Mouse (Mus musculus): ENCODE measurements around the gene Ppp1r21. TPM values are rescaled to one million over a fixed set of nuclear protein-coding genes. Genes with fewer than 3 reads are reported as not detected.
A peak's percentile ranks its signal among the peaks of the same experiment; 100 is the strongest.

Gene Ppp1r21
- 37.2 and 43.7 TPM in 2 replicates for total RNA-seq (2017)

DNA sequence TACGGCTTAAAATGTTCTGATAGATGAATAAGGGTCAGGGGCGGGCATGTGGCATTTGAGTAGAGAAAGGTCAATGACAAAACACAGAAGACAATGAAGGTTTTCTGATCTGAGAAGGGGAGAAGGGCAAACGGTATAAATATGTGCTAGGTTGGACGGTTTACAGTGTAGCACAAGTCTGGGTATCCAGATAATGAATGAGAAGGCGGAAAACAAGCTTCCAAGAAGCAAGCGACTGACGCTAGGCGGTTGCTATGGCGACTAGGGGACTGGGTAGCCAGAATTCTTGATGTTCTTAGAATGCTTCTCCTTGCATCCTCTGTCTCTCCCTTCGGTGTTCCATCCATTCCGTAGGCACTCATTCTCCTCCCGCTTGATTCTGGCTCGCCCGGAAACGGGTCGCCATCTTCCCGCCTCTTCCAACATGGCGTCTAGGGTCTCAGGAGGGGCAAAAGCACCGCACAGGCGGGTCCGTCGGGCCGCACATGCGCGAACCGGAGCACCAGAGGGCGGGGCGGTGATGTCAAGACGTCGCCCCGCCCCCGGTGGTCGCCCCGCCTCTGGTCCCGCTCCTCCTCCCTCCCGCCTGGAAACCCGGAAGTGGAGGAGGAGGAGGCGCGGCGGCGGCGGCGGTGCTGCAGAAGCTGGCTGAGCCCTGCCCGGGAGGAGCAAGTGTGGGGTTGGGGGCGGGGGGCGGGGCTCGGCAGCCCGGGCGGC, at the start of gene Ppp1r21:
TSS of gene Ppp1r21 (plus strand) at position 600 of the 717 bp plus-strand sequence.
- ATAC-seq (replicated peaks in 1 of 2; ENCODE audit: insufficient read depth in 1 of 2, low FRiP score in 2 of 2, low TSS enrichment in 1 of 2, low read depth in 1 of 2, poor library complexity in 2 of 2, severe bottlenecking in 2 of 2) = peak; percentile 85 to 95

GRCm38 (mm10) chr17:88480369-88480768, 49.5 kb upstream of the Ppp1r21 start:
- no peak for ATAC-seq (replicated peaks in 1 of 2; ENCODE audit: insufficient read depth in 1 of 2, low FRiP score in 2 of 2, low TSS enrichment in 1 of 2, low read depth in 1 of 2, poor library complexity in 2 of 2, severe bottlenecking in 2 of 2)

GRCm38 (mm10) chr17:88481062-88481461, 48.9 kb upstream of the Ppp1r21 start:
- ATAC-seq (replicated peaks in 1 of 2; ENCODE audit: insufficient read depth in 1 of 2, low FRiP score in 2 of 2, low TSS enrichment in 1 of 2, low read depth in 1 of 2, poor library complexity in 2 of 2, severe bottlenecking in 2 of 2) = no peak

GRCm38 (mm10) chr17:88481587-88481986, 48.3 kb upstream of the Ppp1r21 start:
- no peak for ATAC-seq (replicated peaks in 1 of 2; ENCODE audit: insufficient read depth in 1 of 2, low FRiP score in 2 of 2, low TSS enrichment in 1 of 2, low read depth in 1 of 2, poor library complexity in 2 of 2, severe bottlenecking in 2 of 2)

DNA sequence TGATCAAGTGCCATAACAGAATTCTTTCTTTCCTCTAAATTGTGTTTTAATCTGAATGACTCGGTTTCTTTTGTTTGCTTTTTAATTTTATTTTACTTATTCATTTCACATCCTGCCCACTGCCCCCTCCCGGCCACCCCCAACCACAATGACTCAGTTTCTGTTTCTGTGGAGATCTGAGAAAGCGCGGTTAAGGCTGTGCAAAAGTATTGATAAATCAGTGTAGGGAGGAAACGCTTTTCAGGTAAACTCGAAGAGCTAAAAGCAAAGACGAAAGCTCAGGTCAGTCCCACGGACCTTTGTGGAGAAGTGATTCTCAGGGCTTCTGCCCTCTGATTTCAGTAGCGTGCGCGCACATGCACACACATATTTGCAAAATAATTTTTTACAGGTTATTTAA, 45.4 kb upstream of the Ppp1r21 start:
- ATAC-seq (replicated peaks in 1 of 2; ENCODE audit: insufficient read depth in 1 of 2, low FRiP score in 2 of 2, low TSS enrichment in 1 of 2, low read depth in 1 of 2, poor library complexity in 2 of 2, severe bottlenecking in 2 of 2) = no peak

DNA sequence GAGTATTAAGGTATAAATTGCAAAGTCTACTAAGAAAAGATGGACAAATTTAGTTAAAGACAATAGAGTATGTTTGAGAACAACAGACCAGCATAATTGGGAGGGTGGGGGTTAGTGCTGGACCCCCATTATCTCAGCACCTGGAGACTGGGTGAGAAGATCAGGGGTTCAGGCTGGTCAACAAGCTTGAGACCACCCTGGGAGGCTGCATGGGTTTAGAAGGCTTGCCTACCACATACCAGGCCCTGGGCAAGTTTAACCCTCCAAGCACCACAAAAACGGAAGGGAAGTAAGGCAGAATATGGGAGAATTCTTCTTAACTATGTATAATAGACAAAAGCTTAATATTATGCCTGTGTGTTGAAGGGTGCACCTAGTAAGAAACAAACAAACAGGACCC, 45.0 kb upstream of the Ppp1r21 start:
- no peak for ATAC-seq (replicated peaks in 1 of 2; ENCODE audit: insufficient read depth in 1 of 2, low FRiP score in 2 of 2, low TSS enrichment in 1 of 2, low read depth in 1 of 2, poor library complexity in 2 of 2, severe bottlenecking in 2 of 2)

- ATAC-seq (replicated peaks in 1 of 2; ENCODE audit: insufficient read depth in 1 of 2, low FRiP score in 2 of 2, low TSS enrichment in 1 of 2, low read depth in 1 of 2, poor library complexity in 2 of 2, severe bottlenecking in 2 of 2) = no peak
Observed at GRCm38 (mm10) chr17:88490546-88490945, 39.4 kb upstream of the Ppp1r21 start.

DNA sequence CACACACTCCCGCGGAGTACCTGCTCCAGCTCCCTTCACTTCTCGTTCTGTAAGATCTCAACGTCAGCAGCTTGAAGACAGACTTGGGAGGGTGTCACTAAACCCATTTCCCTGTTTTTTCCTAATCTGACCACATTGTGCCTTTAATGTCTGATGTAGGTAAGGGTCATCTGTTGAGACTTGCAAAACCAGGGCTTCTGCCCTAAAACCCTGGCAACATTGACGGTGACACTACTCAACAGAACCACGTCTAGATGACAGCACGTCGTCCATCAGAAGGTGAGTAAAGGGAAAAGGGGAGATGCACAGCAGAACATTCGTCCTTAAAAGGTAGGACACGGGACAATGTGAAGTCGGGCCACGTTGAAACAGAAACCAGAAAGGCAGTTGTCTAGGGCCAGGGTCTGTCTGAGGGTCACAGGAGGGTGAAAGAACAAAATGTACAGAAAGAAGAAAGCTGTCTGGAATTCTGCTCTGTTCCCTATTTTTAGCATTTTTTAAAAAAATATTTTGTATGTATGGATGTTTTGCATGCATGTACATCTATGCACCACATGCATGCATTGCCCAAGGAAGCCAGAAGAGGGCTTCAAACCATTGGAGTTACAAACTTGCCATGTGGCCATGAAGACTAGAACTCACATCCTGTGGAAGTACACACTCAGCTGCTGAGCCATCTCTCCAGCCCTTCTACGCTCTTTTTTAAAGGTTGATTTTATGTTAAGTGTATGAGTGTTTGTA, 38.4 kb upstream of the Ppp1r21 start:
- ATAC-seq (replicated peaks in 1 of 2; ENCODE audit: insufficient read depth in 1 of 2, low FRiP score in 2 of 2, low TSS enrichment in 1 of 2, low read depth in 1 of 2, poor library complexity in 2 of 2, severe bottlenecking in 2 of 2) = no peak

GRCm38 (mm10) chr17:88492107-88492460, 37.8 kb upstream of the Ppp1r21 start:
- ATAC-seq (replicated peaks in 1 of 2; ENCODE audit: insufficient read depth in 1 of 2, low FRiP score in 2 of 2, low TSS enrichment in 1 of 2, low read depth in 1 of 2, poor library complexity in 2 of 2, severe bottlenecking in 2 of 2) = no peak

DNA sequence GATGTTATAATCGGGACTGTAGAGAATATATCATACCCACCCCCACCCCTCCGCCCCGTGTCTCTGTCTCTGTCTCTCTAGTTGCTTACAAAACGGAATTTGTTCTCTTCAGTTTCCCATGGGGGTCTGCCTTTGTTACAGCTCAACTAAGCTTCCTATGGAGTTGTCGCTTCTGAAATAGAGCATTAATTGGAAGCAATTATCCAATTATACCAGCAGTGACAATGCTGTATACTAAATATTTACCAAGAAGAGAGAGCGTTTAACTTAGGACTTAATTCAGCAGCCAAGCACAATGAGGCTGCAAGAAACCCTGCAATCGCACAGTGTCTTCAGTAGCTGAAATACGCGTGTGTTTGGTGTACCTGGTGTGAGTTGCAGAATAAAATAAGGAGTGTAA, 36.4 kb upstream of the Ppp1r21 start:
- ATAC-seq (replicated peaks in 1 of 2; ENCODE audit: insufficient read depth in 1 of 2, low FRiP score in 2 of 2, low TSS enrichment in 1 of 2, low read depth in 1 of 2, poor library complexity in 2 of 2, severe bottlenecking in 2 of 2) = no peak

GRCm38 (mm10) chr17:88494121-88494771, 35.7 kb upstream of the Ppp1r21 start:
- no peak for ATAC-seq (replicated peaks in 1 of 2; ENCODE audit: insufficient read depth in 1 of 2, low FRiP score in 2 of 2, low TSS enrichment in 1 of 2, low read depth in 1 of 2, poor library complexity in 2 of 2, severe bottlenecking in 2 of 2)

- ATAC-seq (replicated peaks in 1 of 2; ENCODE audit: insufficient read depth in 1 of 2, low FRiP score in 2 of 2, low TSS enrichment in 1 of 2, low read depth in 1 of 2, poor library complexity in 2 of 2, severe bottlenecking in 2 of 2) = no peak
Observed at GRCm38 (mm10) chr17:88494772-88495132, 35.2 kb upstream of the Ppp1r21 start.

DNA sequence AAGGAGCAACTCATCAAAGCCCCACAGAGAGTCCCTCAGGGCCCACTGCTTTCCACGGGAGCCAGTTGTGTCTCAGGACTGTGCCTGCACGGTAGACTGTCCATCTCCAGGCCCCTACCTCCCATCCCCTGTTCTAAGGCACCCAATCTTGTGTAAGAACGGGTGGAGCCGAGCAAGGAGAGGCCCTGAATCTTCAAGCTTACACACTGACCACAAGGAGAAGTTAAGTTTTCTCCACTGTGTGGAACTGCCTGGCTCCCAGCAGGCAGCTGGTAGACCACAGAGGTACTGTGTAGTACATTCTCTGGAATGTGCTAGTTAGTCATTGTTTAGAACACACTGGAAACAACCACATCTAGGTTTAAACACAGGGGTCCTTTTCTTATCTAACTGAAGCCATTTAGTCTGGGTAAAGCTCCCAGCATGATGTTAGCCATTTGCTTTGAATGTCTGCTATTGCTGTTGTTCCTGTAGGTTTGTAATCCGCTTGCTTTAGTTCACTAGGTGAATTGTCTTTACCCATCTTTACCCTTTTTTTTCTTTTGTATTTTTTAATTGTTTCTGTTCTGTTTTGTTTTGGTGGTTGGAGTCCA, 31.7 kb upstream of the Ppp1r21 start:
- peak in 1 of 2 experiments; percentile 25; a peak in 1 of 4 replicates for ATAC-seq (replicated peaks in 1 of 2; ENCODE audit: insufficient read depth in 1 of 2, low FRiP score in 2 of 2, low TSS enrichment in 1 of 2, low read depth in 1 of 2, poor library complexity in 2 of 2, severe bottlenecking in 2 of 2)

DNA sequence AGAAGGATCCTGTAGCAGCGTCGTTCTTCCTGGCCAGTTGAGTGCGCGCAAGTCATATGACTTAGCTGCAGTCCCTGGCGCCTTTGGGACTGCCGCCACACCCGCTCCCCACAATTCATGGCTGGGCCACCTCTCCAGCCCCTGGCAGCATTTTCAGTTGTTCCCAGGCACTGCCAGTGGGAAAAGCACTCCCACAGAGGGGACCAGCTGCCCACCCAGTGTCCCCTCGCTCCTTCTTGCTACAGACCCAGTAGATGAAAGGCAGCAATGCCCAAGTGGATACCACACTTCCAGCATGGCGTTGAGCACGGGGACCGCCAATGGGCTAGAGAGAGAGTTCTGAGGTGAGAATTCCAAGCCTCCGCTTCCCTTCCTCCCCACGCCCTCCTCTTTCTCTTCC, 25.9 kb upstream of the Ppp1r21 start:
- no peak for ATAC-seq (replicated peaks in 1 of 2; ENCODE audit: insufficient read depth in 1 of 2, low FRiP score in 2 of 2, low TSS enrichment in 1 of 2, low read depth in 1 of 2, poor library complexity in 2 of 2, severe bottlenecking in 2 of 2)

GRCm38 (mm10) chr17:88505275-88505723, 24.6 kb upstream of the Ppp1r21 start:
- no peak for ATAC-seq (replicated peaks in 1 of 2; ENCODE audit: insufficient read depth in 1 of 2, low FRiP score in 2 of 2, low TSS enrichment in 1 of 2, low read depth in 1 of 2, poor library complexity in 2 of 2, severe bottlenecking in 2 of 2)

- no peak for ATAC-seq (replicated peaks in 1 of 2; ENCODE audit: insufficient read depth in 1 of 2, low FRiP score in 2 of 2, low TSS enrichment in 1 of 2, low read depth in 1 of 2, poor library complexity in 2 of 2, severe bottlenecking in 2 of 2)
Observed at GRCm38 (mm10) chr17:88505941-88506340, 24.0 kb upstream of the Ppp1r21 start.

DNA sequence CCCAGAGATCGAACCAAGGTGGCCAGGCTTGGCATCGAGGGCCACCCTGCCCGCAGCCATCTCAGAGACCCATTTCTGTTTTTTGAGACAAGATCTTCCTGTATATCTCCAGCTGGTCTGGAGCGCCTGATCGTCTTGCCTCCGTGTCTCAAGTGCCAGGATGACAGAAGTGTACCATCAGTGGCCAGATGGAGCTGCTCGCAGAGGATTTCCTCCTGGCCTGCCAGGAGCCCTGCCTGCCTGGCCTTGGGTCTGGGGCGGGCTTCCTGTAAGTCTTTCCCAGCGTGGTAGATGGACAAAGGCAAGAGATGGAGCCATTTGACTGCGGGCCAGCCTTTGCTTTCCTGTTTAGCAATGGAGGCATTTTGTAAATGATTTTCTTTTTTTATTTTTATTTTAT, 22.5 kb upstream of the Ppp1r21 start:
- ATAC-seq (replicated peaks in 1 of 2; ENCODE audit: insufficient read depth in 1 of 2, low FRiP score in 2 of 2, low TSS enrichment in 1 of 2, low read depth in 1 of 2, poor library complexity in 2 of 2, severe bottlenecking in 2 of 2) = no peak

All from hematopoietic stem cell, adult 5-6 weeks (primary cell).